Mouse (Mus musculus) bone marrow, adult 2 months (tissue): Measurements from ENCODE around the gene Sgsh. TPM values are rescaled to one million over a fixed set of nuclear protein-coding genes. Genes with fewer than 3 reads are reported as not detected.

Experiments used
- H3K27ac ChIP-seq: fragments of 200-500 bp; 2 replicates; pipeline ENCODE4 v1.5.1; 2012; ENCODE audit warnings: low read depth, mild to moderate bottlenecking, control low read depth, inconsistent platforms, low read length; ENCODE audit not compliant: control insufficient read depth, poor library complexity, insufficient read depth
- H3K4me1 ChIP-seq: fragments of 200-500 bp; 2 replicates; pipeline ENCODE4 v1.6.1; 2011; ENCODE audit warnings: low read length; ENCODE audit not compliant: control insufficient read depth, insufficient read depth
- H3K4me3 ChIP-seq: fragments of 200-500 bp; replicated peaks from 2 replicates; pipeline ENCODE3; 2011; ENCODE audit warnings: mild to moderate bottlenecking, low read depth, low read length, control low read depth; ENCODE audit not compliant: control insufficient read depth
- CTCF ChIP-seq: fragments of 200-500 bp; IDR thresholded peaks from 2 replicates; pipeline ENCODE4 v1.5.1; 2011; ENCODE audit warnings: low read length, control low read depth; ENCODE audit not compliant: control insufficient read depth, insufficient read depth
- POLR2A ChIP-seq: fragments of 200-500 bp; IDR thresholded peaks from 2 replicates; pipeline ENCODE4 v1.6.1; 2011; ENCODE audit warnings: low read depth, mild to moderate bottlenecking, control low read depth, low read length, borderline replicate concordance; ENCODE audit not compliant: control insufficient read depth
- WGBS: fragments of 180-500 bp; shearing (Covaris S2); methylation state at CpG from one replicate; pipeline ENCODE4 v1.1.7; 2018; 5-methylcytosine and 5-hydroxymethylcytosine counted together
- polyA plus RNA-seq: library from polyadenylated mRNA; stranded (reverse); fragments of >200 nt; gene quantifications from 2 replicates; pipeline ENCODE4 v1.2.4, GENCODE M21; 2011; ENCODE audit warnings: low replicate concordance; ENCODE audit not compliant: missing spikeins, insufficient read depth, insufficient read length

Gene Sgsh
- polyA plus RNA-seq, 1 experiment: 12.0 TPM

DNA sequence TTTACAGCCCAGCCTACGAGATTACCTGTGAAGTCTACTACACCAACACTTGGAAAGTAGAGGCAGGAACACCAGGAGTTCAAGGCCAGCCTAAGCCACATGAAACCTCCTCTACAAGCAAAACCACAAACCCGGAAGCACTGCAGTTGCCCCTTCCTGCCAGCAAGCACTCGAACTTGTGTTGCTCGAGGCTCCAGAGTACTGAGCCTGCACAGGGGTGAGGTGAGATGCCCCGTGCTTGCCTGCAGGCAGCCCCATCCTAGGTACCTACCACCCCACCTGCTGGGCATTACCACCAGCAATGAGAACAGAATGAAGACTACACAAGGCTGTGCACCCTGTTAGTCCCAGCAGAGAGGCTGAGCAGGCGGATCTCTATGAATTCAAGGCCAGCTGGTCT lies 57.3 kb downstream of the Sgsh start:
- 22% methylated on average over 6 of the region's 6 CpGs for WGBS
- Histone ChIP-seq H3K27ac (no peak overlapping the region), H3K4me3 (no peak overlapping the region), H3K4me1 (peaks cover 2% of the 10 kb centered on the region)
- TF ChIP-seq CTCF (no peak), POLR2A (no peak)

Other genes starting within 250 kb of the Sgsh start
- 0.74 and 1.2 TPM in 2 replicates for gene Tbc1d16, start 127.0 kb downstream of the Sgsh start, polyA plus RNA-seq
- gene Ccdc40, start 127.0 kb downstream of the Sgsh start, polyA plus RNA-seq: 0.90 TPM in 1 of 2 replicates, not detected in the other
- 6.5 and 18.1 TPM in 2 replicates for gene Gaa, start 87.6 kb downstream of the Sgsh start, polyA plus RNA-seq
- gene Eif4a3, start 55.4 kb downstream of the Sgsh start, polyA plus RNA-seq: 144 and 147 TPM in 2 replicates
- gene Card14, start 47.8 kb downstream of the Sgsh start, polyA plus RNA-seq: not detected in 2 replicates
- 3.3 and 6.2 TPM in 2 replicates for gene Slc26a11, start within 50 bp of the Sgsh start, polyA plus RNA-seq
- 18.8 and 27.7 TPM in 2 replicates for gene Rnf213, start 37.6 kb upstream of the Sgsh start, polyA plus RNA-seq
- gene Endov, start 135.8 kb upstream of the Sgsh start, polyA plus RNA-seq: 6.3 and 23.5 TPM in 2 replicates
- not detected in 2 replicates for gene Nptx1, start 192.2 kb upstream of the Sgsh start, polyA plus RNA-seq
- gene Rptor, start 247.4 kb upstream of the Sgsh start, polyA plus RNA-seq: 7.4 and 15.6 TPM in 2 replicates